Mouse (Mus musculus) v-Abl transformed pro-B cells (cell line): ENCODE measurements around the gene Gnat2.

Experiments used
- in situ Hi-C, 2 experiments: fragments of 400-800 bp; cut with MboI; formaldehyde crosslinking; loops; one replicate each; pipeline ENCODE4 v1.15.1; 2025; ENCODE audit not compliant: unreplicated experiment in 2 of 2

The Gnat2 gene

DNA sequence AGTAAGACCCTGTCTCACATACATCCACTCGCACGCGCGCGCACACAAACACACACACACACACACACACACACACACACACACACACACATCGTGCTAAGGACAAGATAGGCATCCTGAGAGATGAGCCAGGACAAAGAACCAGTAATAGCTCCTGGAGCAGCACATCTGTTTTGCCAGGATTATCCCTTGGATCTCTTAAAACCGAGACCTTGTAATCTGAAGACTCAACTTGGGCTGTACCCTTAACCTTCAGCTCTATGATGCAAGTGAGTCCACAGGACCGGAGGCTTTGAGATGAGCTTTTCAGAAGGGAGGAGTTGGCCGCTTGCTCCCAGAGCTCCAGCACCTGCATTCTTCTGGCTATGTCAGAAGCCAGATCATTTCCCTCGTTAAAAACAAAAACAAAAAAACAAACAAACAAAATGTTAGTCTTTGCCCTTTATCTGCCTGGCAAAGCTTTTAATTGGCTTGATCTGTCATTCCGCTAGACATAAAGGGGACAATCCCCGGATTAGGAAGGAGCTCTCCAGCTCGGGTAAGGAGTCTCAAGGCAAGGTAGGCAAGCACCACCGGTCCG, at the start of gene Gnat2:
Gnat2 (plus strand) TSS at position 254 of the 580 bp plus-strand sequence.
- in situ Hi-C loops: no loop called here

- in situ Hi-C loops: no loop called here
Measured at GRCm38 (mm10) chr3:108044394-108045140, 48.0 kb upstream of the Gnat2 start, which contains the start of gene Gstm4. Gene Gstm4, minus strand, starts transcription at chr3:108044894.

GRCm38 (mm10) chr3:108046944-108047655, 45.5 kb upstream of the Gnat2 start:
- in situ Hi-C loops: no loop called here

DNA sequence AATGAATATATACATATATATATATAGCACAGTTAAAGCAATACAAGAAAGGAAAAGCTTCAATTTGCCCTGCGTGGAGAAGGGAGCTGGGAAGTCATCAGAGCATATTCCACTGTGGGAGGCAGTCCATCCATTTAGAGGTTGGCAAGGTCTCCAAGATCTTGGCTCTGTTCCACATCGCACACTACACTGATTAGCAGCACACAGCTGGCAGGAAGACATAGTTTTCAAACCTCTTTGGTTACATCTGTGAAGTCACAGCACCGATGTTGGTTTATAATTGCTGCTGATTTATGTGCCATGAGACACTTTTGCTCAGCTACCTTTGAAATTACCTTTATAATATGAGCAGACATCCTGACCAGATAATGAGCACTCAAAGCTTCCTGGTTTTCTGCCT, 44.3 kb upstream of the Gnat2 start:
- in situ Hi-C loops: no loop called here

DNA sequence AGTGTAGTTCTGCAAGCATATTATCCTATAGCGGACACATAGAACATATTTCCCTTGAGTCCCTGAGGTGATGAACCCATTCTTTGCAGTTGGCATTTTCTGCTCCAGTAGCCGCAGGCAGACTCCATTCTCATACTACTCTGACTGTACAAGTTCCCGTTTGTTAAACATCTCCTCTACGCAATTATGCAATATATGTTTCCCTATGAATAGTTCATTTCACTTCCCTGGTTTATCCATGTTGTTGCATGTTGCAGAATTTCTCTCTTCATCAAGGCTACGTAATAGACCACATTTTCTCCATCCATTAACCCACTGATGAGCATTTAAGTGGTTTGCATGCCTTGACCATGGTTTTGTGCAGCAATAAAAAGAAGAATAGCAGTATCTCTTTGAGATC, 42.1 kb upstream of the Gnat2 start:
- in situ Hi-C loops: loop anchor here in 1 of 2 experiments (10.0 to 25.0 kb wide), 2 partner anchors 116 to 438 kb away; partner anchors contain the start of gene Gstm7

DNA sequence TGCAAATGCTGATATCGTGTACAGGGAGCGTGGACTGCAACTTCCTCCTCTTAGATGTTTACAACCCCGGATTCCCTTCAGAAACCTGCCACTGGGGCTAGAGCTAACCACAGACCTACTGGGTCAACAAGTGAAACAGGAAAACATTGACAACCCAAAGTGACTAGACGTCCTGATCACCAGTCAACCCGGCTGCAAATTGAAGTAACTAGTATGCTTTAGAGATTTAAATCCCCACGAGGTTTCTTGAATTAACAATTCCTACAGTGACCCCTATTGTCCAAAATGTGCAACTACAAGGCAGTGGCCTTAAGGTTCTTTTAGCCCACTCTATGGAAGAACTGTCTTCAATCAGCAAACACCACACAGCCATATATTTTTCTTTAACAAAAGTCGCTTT, 31.2 kb upstream of the Gnat2 start:
- in situ Hi-C loops: loop anchor here (5.0 to 25.0 kb wide), 4 partner anchors 109 to 449 kb away; partner anchors contain the start of gene Ahcyl1 (in 1 of the 2)

GRCm38 (mm10) chr3:108062648-108063047, 29.9 kb upstream of the Gnat2 start:
- in situ Hi-C loops: loop anchor here (5.0 to 25.0 kb wide), 4 partner anchors 110 to 450 kb away; partner anchors contain the start of gene Ahcyl1 (in 1 of the 2)

- in situ Hi-C loops: loop anchor here (5.0 to 25.0 kb wide), 5 partner anchors 83 to 452 kb away; partner anchors contain the start of genes Gnai3 (in 2 of the 2) and Ahcyl1 (in 1 of the 2)
Measured at GRCm38 (mm10) chr3:108064672-108065071, 27.9 kb upstream of the Gnat2 start.

GRCm38 (mm10) chr3:108065551-108065950, 27.0 kb upstream of the Gnat2 start:
- in situ Hi-C loops: loop anchor here (5.0 to 25.0 kb wide), 2 partner anchors 82 to 453 kb away; partner anchors contain the start of gene Gnai3 (in 2 of the 2)

- in situ Hi-C loops: loop anchor here (5.0 to 25.0 kb wide), 2 partner anchors 80 to 455 kb away; partner anchors contain the start of gene Gnai3 (in 2 of the 2)
Measured at GRCm38 (mm10) chr3:108067370-108067934, 25.1 kb upstream of the Gnat2 start.

DNA sequence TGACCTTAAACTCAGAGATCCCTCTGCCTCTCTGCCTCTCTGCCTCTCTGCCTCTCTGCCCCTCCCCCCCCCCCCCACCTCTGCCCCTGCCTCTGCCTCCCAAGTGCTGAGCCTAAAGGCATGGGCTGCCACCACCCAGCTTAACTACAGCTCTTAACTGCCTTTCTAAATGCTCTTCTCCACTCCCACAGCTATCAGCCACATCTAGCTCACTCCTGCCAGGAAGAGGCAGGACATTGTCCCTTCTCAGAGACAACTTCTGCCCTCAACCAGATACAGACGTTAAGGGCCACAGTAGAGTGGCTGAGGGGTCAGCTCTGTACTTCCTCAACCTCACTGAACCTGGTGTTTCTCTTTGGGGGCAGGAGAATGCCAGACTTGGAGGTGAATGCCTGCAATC, 23.8 kb upstream of the Gnat2 start:
- in situ Hi-C loops: loop anchor here (5.0 to 25.0 kb wide), 2 partner anchors 78 to 457 kb away; partner anchors contain the start of gene Gnai3 (in 2 of the 2)

DNA sequence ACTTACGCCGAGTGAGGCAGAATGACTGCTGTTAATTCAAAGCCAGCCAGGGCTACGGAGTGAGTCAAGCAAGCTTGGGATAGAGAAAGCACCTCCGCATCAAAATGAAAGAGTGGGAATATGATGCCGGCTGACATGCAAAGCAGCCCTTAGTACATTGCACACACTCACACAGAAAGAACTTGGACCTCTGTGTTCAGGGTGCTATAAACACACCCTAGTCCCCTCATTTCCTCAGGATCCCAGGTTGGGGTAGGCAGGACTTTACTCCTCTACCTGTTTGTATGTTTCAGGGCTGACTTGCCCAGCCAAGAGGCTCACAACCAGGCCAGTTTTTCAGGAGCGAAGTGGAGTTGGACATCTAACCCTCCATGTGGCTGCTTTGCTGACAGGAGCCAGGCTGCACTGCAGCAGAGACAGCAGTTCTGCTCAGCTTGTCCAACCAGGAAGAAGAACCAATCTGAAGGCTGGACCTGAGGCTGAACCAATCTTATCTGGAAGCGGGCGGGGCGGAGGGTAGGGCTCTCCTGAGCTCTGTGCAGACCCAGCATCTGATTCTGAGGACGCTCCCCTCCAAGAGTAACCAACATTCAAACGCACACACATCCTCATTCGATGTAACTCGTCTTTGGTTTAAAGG, 23.2 kb upstream of the Gnat2 start:
- in situ Hi-C loops: loop anchor here (5.0 to 25.0 kb wide), 2 partner anchors 78 to 457 kb away; partner anchors contain the start of gene Gnai3 (in 2 of the 2)

GRCm38 (mm10) chr3:108070295-108071293, 22.0 kb upstream of the Gnat2 start:
- in situ Hi-C loops: loop anchor here in 1 of 2 experiments (25.0 kb wide), 1 partner anchor 458 kb away; no protein-coding TSS in a partner anchor

- in situ Hi-C loops: loop anchor here in 1 of 2 experiments (25.0 kb wide), 1 partner anchor 461 kb away; no protein-coding TSS in a partner anchor
Measured at GRCm38 (mm10) chr3:108072983-108073569, 19.5 kb upstream of the Gnat2 start.

DNA sequence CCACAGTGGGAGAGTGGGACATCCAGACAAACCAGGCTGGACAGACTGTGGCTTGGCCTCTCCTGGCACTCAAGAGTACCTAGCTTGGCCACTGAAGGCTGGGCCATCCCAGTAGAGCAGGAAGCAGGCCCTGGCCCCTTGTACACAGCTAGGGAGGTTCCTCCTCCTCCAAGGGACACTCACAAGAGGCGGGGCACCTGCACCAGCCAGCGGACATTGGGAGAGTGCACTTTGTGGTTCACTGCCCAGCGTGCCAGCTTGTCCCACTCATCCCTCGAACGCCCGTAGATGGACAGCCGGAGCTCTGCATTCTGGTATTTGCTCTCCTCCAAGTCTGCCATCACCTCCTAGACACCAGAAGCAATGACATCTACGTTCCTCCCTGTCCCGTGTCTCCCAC, 15.8 kb upstream of the Gnat2 start:
- in situ Hi-C loops: no loop called here

GRCm38 (mm10) chr3:108081681-108082080, 10.9 kb upstream of the Gnat2 start:
- in situ Hi-C loops: no loop called here

DNA sequence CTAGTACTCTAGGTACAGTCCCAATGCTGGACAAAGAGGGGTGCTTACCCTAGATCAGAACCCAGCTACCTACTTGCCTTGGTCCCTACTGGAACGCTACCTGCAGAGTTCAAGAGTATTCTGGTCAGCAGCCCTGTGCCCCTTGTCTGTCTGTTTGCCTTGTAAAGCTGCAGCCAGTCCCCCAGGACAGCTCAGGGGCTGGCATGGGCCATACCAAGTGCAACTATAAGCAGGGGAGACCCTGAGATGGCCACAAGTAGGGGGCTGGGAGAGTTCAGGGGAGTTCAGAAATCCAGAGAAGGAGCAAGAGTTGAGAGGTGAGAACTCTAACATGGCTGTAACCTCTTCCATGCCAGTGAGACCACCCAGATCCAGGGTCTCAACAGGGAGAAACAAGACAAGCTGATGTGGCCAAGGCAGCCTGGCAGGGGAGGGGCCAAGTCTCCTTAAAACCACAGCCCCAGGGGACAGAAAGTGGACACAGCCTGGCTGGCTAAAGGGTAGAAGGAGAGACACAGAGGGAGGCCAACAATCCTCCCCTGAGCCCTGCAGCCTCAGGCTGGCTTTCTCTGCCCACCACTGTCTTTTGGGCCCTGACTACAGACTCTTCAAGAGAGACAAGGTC, 10.2 kb upstream of the Gnat2 start:
- in situ Hi-C loops: no loop called here

DNA sequence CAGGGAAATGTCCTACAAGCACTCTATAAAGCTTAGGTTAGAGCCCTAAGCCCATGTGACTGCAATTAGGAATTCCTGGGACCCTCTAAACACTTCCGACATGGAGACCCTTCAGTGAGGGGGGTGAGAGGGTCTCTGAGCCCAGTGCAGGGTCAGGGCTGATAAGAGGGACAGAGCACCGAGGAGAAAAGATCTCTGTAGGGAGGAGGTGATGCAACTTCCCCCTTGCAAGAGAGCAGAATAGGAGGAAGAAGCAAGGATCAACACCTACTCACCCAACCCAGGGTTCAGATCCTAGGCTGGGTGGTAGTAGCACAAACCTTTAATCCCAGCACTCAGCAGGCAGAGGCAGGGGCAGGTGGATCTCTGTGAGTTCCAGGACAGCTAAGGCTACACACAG, 9.4 kb upstream of the Gnat2 start:
- in situ Hi-C loops: no loop called here
